Mouse (Mus musculus) MEL (cell line): ENCODE results near the gene Tnrc6c.

ENCODE experiments used
- CHD2 ChIP-seq: IDR thresholded peaks from 2 replicates; pipeline ENCODE4 v1.6.1; 2011; ENCODE audit warnings: low read length, improper control_type of control experiment
- CTCF ChIP-seq, 3 experiments: IDR thresholded peaks in 2 of 3; conservative IDR thresholded peaks in 1 of 3; 2 replicates each; pipeline ENCODE4 v1.5.1; 2011 to 2012; ENCODE audit warnings: low read length in 3 of 3, low read depth in 2 of 3, mild to moderate bottlenecking in 2 of 3, improper control_type of control experiment in 1 of 3, inconsistent platforms in 1 of 3, mixed read lengths in 1 of 3, moderate library complexity in 1 of 3; ENCODE audit not compliant: control insufficient read depth in 1 of 3, insufficient read depth in 1 of 3, poor library complexity in 1 of 3, severe bottlenecking in 1 of 3
- EP300 ChIP-seq, 2 experiments: IDR thresholded peaks; 2 replicates each; pipeline ENCODE4 v1.6.1; 2011; ENCODE audit warnings: improper control_type of control experiment in 2 of 2, low read length in 2 of 2, low read depth in 1 of 2, mild to moderate bottlenecking in 1 of 2
- POLR2A ChIP-seq, 2 experiments: IDR thresholded peaks; 2 replicates each; pipeline ENCODE4 v1.6.1; 2011 to 2012; ENCODE audit warnings: low read length in 2 of 2, mild to moderate bottlenecking in 2 of 2, control low read depth in 1 of 2, improper control_type of control experiment in 1 of 2, low read depth in 1 of 2, moderate library complexity in 1 of 2; ENCODE audit not compliant: control insufficient read depth in 1 of 2, insufficient read depth in 1 of 2, poor library complexity in 1 of 2
- RCOR1 ChIP-seq: IDR thresholded peaks from 2 replicates; pipeline ENCODE4 v1.6.1; 2012; ENCODE audit warnings: low read depth, mild to moderate bottlenecking, inconsistent platforms, low read length, improper control_type of control experiment
- ZNF384 ChIP-seq: IDR thresholded peaks from 2 replicates; pipeline ENCODE4 v1.6.1; 2012; ENCODE audit warnings: low read depth, mild to moderate bottlenecking, inconsistent platforms, low read length, improper control_type of control experiment

- TF ChIP-seq CTCF (IDR thresholded peaks at IDR 0.05 in 2 of 3, conservative IDR thresholded peaks at IDR 0.05 in 1 of 3; ENCODE audit: control insufficient read depth in 1 of 3, insufficient read depth in 1 of 3, low read depth in 2 of 3, low read length in 3 of 3, poor library complexity in 1 of 3, severe bottlenecking in 1 of 3): no peak
- no peak for TF ChIP-seq CHD2
- TF ChIP-seq POLR2A (IDR thresholded peaks at IDR 0.05; ENCODE audit: control insufficient read depth in 1 of 2, insufficient read depth in 1 of 2, low read depth in 1 of 2, low read length in 2 of 2, poor library complexity in 1 of 2): no peak
- no peak for TF ChIP-seq RCOR1
- TF ChIP-seq EP300 (IDR thresholded peaks at IDR 0.05; ENCODE audit: low read depth in 1 of 2, low read length in 2 of 2): no peak
- TF ChIP-seq ZNF384: no peak
Observed at GRCm38 (mm10) chr11:117666563-117666962, 12.5 kb downstream of the Tnrc6c start.
